Mouse (Mus musculus): Measurements from ENCODE around the gene Dst.

Dst gene

DNA sequence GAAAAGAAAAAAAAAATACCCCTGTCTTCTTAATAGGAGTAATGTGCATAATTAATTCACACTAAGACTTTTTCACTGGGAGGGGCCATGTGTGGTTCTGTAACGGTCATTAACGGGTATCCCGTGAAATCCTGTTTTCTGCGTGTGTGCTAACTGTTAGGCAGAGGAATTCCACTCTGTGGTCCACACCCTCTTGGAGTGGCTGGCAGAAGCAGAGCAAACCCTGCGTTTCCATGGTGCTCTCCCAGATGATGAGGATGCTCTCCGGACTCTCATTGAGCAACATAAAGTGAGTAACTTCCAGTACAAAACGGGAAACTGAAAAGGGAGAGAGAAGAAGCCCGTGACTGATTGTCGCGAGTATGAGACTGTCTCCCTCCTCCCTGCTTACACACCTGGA, 379.7 kb downstream of the Dst start:
- no peak for DNase-seq (ENCODE audit: low read depth, low spot score)

- DNase-seq (ENCODE audit: low read depth, low spot score) = no peak
Observed at GRCm38 (mm10) chr1:34288181-34288580, 380.2 kb downstream of the Dst start.

DNA sequence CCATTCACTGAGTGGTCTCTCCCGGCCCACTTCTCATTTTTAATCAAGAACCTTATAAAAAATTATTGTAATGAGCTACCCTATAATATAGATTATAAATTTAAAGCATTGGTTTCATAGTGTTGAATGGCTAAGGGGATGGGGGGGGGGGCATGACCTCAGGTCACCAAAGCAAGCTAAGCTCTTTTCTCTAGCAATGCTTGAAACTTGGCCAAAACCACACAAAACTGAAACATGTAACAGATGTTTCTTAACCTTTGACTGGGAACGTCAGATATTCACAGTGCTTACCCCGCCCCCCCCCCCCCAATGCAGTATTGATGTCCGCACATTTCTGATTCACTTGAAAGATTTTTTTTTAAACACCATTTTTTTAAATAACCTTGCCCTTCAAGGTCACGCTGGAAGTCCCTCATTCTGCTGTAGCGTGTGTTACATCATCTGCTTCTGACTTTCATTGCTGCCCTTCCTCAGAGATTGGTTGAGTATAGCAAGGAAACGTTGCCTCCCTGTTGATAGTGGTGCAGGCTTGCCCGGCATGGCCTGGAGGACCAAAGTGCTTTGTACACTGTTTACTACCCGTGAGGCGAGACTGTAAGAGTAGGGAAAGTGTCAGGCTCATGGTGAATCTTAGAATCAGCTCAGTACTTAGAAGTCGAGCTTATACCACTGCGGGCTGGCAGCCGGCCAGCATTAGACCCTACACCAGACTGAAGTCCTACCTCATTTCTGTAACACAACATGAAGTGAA, 380.9 kb downstream of the Dst start:
- no peak for DNase-seq (ENCODE audit: low read depth, low spot score)

DNA sequence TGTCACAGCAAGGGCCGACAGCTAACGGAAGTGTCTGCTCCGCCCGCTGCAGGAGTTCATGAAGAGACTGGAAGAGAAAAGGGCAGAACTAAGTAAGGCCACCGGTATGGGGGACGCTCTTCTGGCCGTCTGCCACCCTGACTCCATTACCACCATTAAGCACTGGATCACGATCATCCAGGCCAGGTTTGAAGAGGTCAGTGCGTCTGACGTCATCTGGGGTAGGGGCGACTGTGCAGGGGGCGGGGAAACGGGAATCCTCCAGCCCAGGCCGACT, 381.4 kb downstream of the Dst start:
- DNase-seq (ENCODE audit: low read depth, low spot score) = peak; percentile 52

DNA sequence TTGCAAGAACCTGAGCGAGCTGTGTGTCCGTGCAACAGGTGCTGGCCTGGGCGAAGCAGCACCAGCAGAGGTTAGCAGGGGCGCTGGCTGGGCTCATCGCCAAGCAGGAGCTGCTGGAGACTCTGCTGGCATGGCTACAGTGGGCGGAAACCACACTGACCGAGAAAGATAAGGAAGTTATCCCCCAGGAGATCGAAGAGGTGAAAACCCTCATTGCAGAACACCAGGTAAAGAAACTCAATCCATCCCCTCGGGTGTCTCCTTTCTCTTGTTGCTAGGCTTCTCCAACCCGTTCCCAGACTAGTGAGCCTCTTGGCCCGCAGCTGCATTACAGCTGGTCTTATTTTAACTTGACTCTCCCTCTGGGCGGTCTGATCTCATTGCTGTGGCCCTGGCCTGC, 382.3 kb downstream of the Dst start:
- DNase-seq (ENCODE audit: low read depth, low spot score) = no peak

- no peak for DNase-seq (ENCODE audit: low read depth, low spot score)
Observed at GRCm38 (mm10) chr1:34293198-34293597, 385.2 kb downstream of the Dst start.

DNA sequence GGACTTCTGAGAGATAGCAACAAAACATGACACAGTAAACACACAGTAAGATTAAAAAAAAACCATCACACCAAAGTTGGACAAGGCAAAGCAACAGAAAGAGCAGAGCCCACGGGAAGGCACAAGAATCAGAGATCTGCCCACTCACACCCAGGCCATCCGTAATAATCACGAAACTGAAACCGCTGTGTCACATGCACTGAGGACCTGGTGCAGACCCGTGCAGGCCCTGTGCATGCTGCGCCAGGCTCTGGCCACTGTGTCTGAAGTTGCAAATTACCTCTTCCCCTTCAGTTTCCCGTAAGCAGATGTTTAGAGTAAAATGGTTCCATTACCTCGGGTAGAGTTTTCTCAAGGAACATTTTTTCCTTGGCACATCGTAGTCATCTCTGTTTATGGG, 389.6 kb downstream of the Dst start:
- no peak for DNase-seq (ENCODE audit: low read depth, low spot score)

- no peak for DNase-seq (ENCODE audit: low read depth, low spot score)
Observed at GRCm38 (mm10) chr1:34298631-34299184, 390.7 kb downstream of the Dst start.

DNA sequence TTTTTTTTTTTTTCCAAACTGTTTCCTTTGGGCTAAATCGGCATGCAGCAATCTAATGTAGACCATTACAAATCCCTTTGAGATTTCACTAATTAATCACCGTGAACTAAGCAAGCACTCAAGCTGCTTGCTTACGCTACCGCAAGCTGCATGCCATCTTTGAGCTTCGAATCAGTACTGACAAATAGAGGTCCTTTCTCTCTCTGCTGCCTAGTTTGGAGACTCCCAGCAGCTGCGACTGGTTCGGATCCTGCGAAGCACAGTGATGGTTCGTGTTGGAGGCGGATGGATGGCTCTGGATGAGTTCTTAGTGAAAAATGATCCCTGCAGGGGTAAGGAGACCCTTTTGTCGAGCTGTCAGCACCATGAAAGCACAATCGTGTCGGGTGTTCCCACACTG, 391.5 kb downstream of the Dst start:
- no peak for DNase-seq (ENCODE audit: low read depth, low spot score)

DNA sequence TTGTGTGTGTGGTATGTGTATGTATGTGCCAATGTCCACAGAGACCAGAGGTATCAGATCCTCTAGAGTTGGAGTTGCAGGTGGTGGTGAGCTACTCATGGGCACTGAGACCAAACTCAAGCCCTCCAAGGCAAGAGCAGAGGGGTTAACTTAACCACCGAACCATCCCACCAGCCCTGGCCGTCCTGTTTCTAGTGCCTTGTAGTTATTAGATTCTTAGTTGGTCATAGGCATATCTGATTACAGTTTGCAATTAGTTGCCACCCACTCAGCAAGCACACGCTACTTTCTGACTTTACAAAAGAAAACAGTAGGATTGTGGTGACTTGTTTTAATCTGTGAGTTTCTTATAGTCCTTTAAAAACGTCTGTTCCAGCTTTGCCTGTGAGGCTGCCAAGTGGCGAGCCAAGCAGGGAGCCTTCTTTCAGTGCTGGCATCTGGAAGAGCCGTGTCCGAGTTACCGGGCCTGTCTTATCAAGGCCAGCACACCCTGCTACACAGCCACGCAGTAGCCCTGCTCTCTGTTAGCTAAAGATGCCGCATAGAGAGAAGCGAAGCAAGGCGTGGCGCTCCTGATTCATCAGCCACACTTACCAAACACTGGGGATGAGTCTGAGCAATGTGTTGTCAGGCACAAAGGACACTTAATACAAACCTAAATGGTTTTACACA, 392.4 kb downstream of the Dst start:
- DNase-seq (ENCODE audit: low read depth, low spot score) = no peak

DNA sequence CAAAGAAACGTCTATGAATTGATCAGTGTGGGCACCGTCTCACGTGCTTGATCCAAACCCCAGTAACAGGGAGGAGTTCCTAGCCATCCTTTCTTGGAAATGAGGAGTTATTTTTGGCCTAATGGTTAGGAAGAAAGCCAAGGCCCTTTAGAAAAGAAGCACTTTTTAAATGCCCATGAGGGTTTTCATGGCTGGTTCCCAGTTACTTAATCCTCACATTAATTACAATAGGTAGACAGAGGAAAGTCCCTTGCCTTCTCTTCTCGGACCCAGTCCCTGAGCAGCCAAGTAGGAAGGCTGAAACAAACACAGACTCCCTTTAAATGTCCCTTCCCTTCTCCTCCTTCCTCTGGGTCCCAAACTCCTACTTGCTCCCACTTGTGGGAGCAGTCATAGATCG, 396.2 kb downstream of the Dst start:
- DNase-seq (ENCODE audit: low read depth, low spot score) = no peak

- no peak for DNase-seq (ENCODE audit: low read depth, low spot score)
Observed at GRCm38 (mm10) chr1:34306741-34307140, 398.7 kb downstream of the Dst start.

GRCm38 (mm10) chr1:34307191-34307590, 399.2 kb downstream of the Dst start:
- DNase-seq (ENCODE audit: low read depth, low spot score) = no peak

DNA sequence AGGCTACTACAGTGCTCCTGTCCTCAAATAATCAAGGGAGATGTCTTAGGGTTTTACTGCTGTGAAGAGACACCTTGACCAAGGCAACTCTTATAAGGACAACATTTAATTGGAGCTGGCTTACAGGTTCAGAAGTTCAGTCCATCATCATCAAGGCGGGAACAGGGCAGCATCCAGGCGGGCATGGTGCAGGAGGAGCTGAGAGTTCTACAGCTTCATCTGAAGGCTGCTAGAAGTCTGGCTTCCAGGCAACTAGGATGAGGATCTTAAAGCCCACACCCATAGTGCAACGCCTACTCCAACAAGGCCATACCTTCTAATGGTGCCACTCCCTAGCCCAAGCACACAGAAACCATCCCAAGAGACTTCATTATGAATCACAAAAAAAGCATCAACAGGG, 400.8 kb downstream of the Dst start:
- DNase-seq (ENCODE audit: low read depth, low spot score) = peak; percentile 24

DNA sequence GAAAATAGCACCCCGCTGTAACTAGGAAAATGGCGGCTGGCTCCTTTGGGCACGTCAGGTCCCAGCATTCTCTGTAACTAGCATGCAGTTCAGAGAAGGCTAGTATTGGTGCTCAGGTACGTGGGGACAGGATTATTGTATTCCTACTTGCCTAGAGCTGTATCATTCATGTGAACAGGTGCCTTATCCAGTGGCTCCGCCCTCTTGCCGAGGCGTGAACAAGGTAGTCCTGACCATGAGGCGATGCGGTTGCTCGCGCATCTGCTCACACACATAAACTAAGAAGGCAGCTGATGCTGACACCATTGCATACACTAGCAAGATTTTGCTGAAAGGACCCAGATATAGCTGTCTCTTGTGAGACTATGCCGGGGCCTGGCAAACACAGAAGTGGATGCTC, 401.4 kb downstream of the Dst start:
- no peak for DNase-seq (ENCODE audit: low read depth, low spot score)

- no peak for DNase-seq (ENCODE audit: low read depth, low spot score)
Observed at GRCm38 (mm10) chr1:34310532-34311250, 402.7 kb downstream of the Dst start.

- DNase-seq (ENCODE audit: low read depth, low spot score) = no peak
Observed at GRCm38 (mm10) chr1:34312806-34313205, 404.8 kb downstream of the Dst start.

DNA sequence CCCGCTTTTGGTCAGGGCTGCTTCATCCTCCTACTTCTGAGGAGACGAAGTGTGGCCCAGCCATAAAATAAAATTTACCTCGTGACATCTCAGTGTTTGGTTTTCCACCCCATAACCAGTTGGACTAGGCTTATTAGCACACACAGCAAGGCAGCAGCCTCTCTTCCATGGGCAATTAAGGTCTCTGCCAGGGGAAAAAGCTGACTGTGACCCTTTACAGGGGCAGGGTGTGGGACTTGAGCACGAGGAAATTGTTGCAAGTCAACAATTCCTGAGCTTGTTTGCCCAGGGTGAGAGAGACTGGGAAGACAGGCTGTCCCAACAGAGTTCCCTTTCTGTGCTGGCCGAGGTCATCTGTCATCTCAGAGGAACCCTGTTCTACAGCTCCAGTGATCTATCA, 407.4 kb downstream of the Dst start:
- DNase-seq (ENCODE audit: low read depth, low spot score) = no peak

DNA sequence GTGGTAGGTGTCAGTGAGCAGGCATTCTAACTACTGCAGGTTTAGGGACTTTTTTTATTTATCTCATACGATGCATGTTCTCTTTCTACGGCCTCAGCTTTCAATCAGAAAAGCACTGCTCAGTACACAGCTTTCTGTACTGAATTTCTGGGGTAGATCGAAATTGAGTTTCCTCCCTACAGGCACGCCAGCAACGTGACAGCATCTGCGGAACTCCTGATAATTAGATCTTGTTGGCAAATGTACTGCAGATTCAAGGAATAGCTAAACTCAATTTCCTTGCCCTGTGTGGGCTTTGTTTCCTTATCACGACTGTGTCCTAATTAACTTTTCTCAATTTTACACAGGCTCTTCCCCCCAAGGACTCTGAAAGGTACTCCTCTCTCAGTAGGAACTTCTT, 416.2 kb downstream of the Dst start:
- no peak for DNase-seq (ENCODE audit: low read depth, low spot score)

DNA sequence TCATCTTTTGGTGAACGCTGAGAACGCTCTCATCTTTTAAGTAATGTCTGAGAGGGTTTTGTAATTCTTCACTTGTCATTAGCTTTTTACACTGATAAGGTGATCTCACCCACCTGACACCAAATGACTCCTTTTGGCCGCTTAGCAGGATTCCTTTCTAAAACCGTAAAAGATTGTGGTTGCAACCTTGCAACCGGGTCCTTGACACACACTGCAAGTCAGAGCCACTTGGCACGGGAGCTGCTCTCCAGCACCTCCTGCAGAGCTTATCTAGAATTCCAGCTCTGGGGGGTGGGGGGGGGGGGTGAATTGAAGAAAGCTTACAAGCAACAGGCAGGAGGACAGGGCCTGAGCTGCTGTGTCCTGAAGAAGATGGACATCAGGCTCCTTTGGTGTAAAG, 420.6 kb downstream of the Dst start:
- no peak for DNase-seq (ENCODE audit: low read depth, low spot score)

DNA sequence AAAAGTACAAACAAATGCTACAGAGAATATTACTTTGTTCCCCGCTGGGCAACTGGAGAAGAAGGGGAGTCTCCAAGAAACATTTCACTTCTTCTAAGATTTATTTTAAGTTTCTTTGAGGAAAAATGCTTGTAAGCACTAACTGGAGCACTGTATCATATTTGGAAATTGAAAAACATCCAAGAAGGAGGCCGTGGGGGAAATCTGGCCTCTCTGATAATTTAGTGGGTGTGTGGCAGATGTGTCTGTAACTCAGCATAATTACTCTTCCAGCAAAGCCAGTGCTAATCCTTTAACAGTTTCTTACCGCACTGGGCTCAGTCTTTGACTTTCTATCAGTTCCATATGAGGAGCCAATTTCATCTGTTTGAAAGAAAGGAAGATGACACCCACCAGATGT, 423.7 kb downstream of the Dst start:
- no peak for DNase-seq (ENCODE audit: low read depth, low spot score)

Measured in R1 (cell line).